Mouse (Mus musculus): ENCODE measurements around the gene Bcl2l12. TPM values are rescaled to one million over a fixed set of nuclear protein-coding genes. Genes with fewer than 3 reads are reported as not detected.

Bcl2l12 gene
- total and polyA plus RNA-seq, 2 experiments from 2014 or later = 22.0 to 25.5 TPM

- DNase-seq (ENCODE audit: low spot score) (no peak), ATAC-seq (ENCODE audit: insufficient read depth, low read depth) (no peak)
- H3K27me3 ChIP-seq (ENCODE audit: control insufficient read depth, insufficient read depth, low read length) = no peaks in the 10 kb centered on the region
- no peak overlapping the region for H3K4me2 ChIP-seq (ENCODE audit: low read depth, low read length)
- TF ChIP-seq EP300 (IDR thresholded peaks at IDR 0.05; ENCODE audit: low read depth) = no peak
- no peak for TF ChIP-seq CTCF (IDR thresholded peaks at IDR 0.05; ENCODE audit: low read depth)
- no peaks in the 10 kb centered on the region for H3K9me3 ChIP-seq (replicated peaks; ENCODE audit: control insufficient read depth, low read length)
- no peaks in the 10 kb centered on the region for H3K4me1 ChIP-seq (ENCODE audit: control insufficient read depth, insufficient read depth)
- H3K9ac ChIP-seq (replicated peaks; ENCODE audit: low read depth, low read length) = no peak overlapping the region
- 79% methylated on average over 6 of the region's 6 CpGs for WGBS
- no peak overlapping the region for H3K4me3 ChIP-seq (ENCODE audit: low read depth, low read length)
- H3K36me3 ChIP-seq (replicated peaks; ENCODE audit: control insufficient read depth, insufficient read depth, low read length) = peaks cover 97% of the 10 kb centered on the region
- no peak overlapping the region for H3K27ac ChIP-seq (ENCODE audit: low read depth)
Observed at GRCm38 (mm10) chr7:45005321-45005992, 6.9 kb upstream of the Bcl2l12 start.

- WGBS = 50% methylated on average over 3 of the region's 3 CpGs
- TF ChIP-seq EP300 (IDR thresholded peaks at IDR 0.05; ENCODE audit: low read depth) (no peak), CTCF (IDR thresholded peaks at IDR 0.05; ENCODE audit: low read depth) (no peak)
Observed at GRCm38 (mm10) chr7:45004546-45004945, 6.0 kb upstream of the Bcl2l12 start.

GRCm38 (mm10) chr7:45002440-45002839 is 3.9 kb upstream of the Bcl2l12 start:
- no peak for ATAC-seq (ENCODE audit: insufficient read depth, low read depth)
- no peak overlapping the region for H3K9ac ChIP-seq (replicated peaks; ENCODE audit: low read depth, low read length)
- H3K27me3 ChIP-seq (ENCODE audit: control insufficient read depth, insufficient read depth, low read length) = no peaks in the 10 kb centered on the region
- H3K27ac ChIP-seq (ENCODE audit: low read depth) = no peak overlapping the region
- no peaks in the 10 kb centered on the region for H3K9me3 ChIP-seq (replicated peaks; ENCODE audit: control insufficient read depth, low read length)
- peaks cover 68% of the 10 kb centered on the region for H3K36me3 ChIP-seq (replicated peaks; ENCODE audit: control insufficient read depth, insufficient read depth, low read length)
- no peak overlapping the region for H3K4me3 ChIP-seq (ENCODE audit: low read depth, low read length)
- no peak overlapping the region for H3K4me2 ChIP-seq (ENCODE audit: low read depth, low read length)
- peaks cover 11% of the 10 kb centered on the region; the same call in 1 of the 2 replicates for H3K4me1 ChIP-seq (ENCODE audit: control insufficient read depth, insufficient read depth)
- TF ChIP-seq CTCF (IDR thresholded peaks at IDR 0.05; ENCODE audit: low read depth) = no peak
- no peak for TF ChIP-seq EP300 (IDR thresholded peaks at IDR 0.05; ENCODE audit: low read depth)
- 72% methylated on average over 7 of the region's 7 CpGs for WGBS
- DNase-seq (ENCODE audit: low spot score) = no peak

More at GRCm38 (mm10) chr7:45004546-45004945, 6.0 kb upstream of the Bcl2l12 start:
- H3K9ac ChIP-seq (replicated peaks; ENCODE audit: low read depth, low read length) = no peak overlapping the region
- H3K4me2 ChIP-seq (ENCODE audit: low read depth, low read length) = no peak overlapping the region
- peaks cover 89% of the 10 kb centered on the region for H3K36me3 ChIP-seq (replicated peaks; ENCODE audit: control insufficient read depth, insufficient read depth, low read length)
- no peaks in the 10 kb centered on the region for H3K27me3 ChIP-seq (ENCODE audit: control insufficient read depth, insufficient read depth, low read length)
- no peaks in the 10 kb centered on the region for H3K9me3 ChIP-seq (replicated peaks; ENCODE audit: control insufficient read depth, low read length)
- H3K27ac ChIP-seq (ENCODE audit: low read depth) = peak overlapping the region; percentile 49
- DNase-seq (ENCODE audit: low spot score) (peak; percentile 26), ATAC-seq (ENCODE audit: insufficient read depth, low read depth) (peak; percentile 53)
- H3K4me1 ChIP-seq (ENCODE audit: control insufficient read depth, insufficient read depth) = peaks cover 5% of the 10 kb centered on the region; the same call in 1 of the 2 replicates
- no peak overlapping the region for H3K4me3 ChIP-seq (ENCODE audit: low read depth, low read length)

- H3K9me3 ChIP-seq (replicated peaks; ENCODE audit: control insufficient read depth, low read length) = no peaks in the 10 kb centered on the region
- no peak overlapping the region for H3K4me3 ChIP-seq (ENCODE audit: low read depth, low read length)
- TF ChIP-seq CTCF (IDR thresholded peaks at IDR 0.05; ENCODE audit: low read depth) (no peak), EP300 (IDR thresholded peaks at IDR 0.05; ENCODE audit: low read depth) (no peak)
- 0 out of 2 replicates have a peak overlapping the region, but pooled peaks have one; percentile 18 for H3K27ac ChIP-seq (ENCODE audit: low read depth)
- peaks cover 17% of the 10 kb centered on the region for H3K4me1 ChIP-seq (ENCODE audit: control insufficient read depth, insufficient read depth)
- H3K27me3 ChIP-seq (ENCODE audit: control insufficient read depth, insufficient read depth, low read length) = no peaks in the 10 kb centered on the region
- no peak for DNase-seq (ENCODE audit: low spot score)
- WGBS = 73% methylated on average over 21 of the region's 21 CpGs
- peaks cover 50% of the 10 kb centered on the region for H3K36me3 ChIP-seq (replicated peaks; ENCODE audit: control insufficient read depth, insufficient read depth, low read length)
- no peak for ATAC-seq (ENCODE audit: insufficient read depth, low read depth)
- no peak overlapping the region for H3K4me2 ChIP-seq (ENCODE audit: low read depth, low read length)
- no peak overlapping the region for H3K9ac ChIP-seq (replicated peaks; ENCODE audit: low read depth, low read length)
Observed at GRCm38 (mm10) chr7:45000539-45001114, 2.1 kb upstream of the Bcl2l12 start.

GRCm38 (mm10) chr7:44999753-45000152 is 1.2 kb upstream of the Bcl2l12 start:
- 24% methylated on average over 11 of the region's 11 CpGs for WGBS
- Histone ChIP-seq H3K27me3 (ENCODE audit: control insufficient read depth, insufficient read depth, low read length) (no peaks in the 10 kb centered on the region), H3K4me1 (ENCODE audit: control insufficient read depth, insufficient read depth) (peaks cover 17% of the 10 kb centered on the region), H3K4me3 (ENCODE audit: low read depth, low read length) (0 out of 2 replicates have a peak overlapping the region, but pooled peaks have one; percentile 1), H3K4me2 (ENCODE audit: low read depth, low read length) (peak overlapping the region; percentile 73; the same call in 1 of the 2 replicates), H3K27ac (ENCODE audit: low read depth) (peak overlapping the region; percentile 18; the same call in 1 of the 2 replicates), H3K9ac (replicated peaks; ENCODE audit: low read depth, low read length) (no peak overlapping the region; the same call in 1 of the 2 replicates), H3K36me3 (replicated peaks; ENCODE audit: control insufficient read depth, insufficient read depth, low read length) (peaks cover 50% of the 10 kb centered on the region), H3K9me3 (replicated peaks; ENCODE audit: control insufficient read depth, low read length) (no peaks in the 10 kb centered on the region)
- DNase-seq (ENCODE audit: low spot score) (peak; percentile 31), ATAC-seq (ENCODE audit: insufficient read depth, low read depth) (no peak)
- TF ChIP-seq CTCF (IDR thresholded peaks at IDR 0.05; ENCODE audit: low read depth) (no peak), EP300 (IDR thresholded peaks at IDR 0.05; ENCODE audit: low read depth) (0 out of 2 replicates have a peak, but pooled peaks have one; percentile 22)

Data from heart, postnatal 0 days (tissue).